Mouse (Mus musculus): Measurements from ENCODE around the gene Tmem59. TPM values are rescaled to one million over a fixed set of nuclear protein-coding genes. Genes with fewer than 3 reads are reported as not detected.
A peak's percentile ranks its signal among the peaks of the same experiment; 100 is the strongest.

Tmem59 gene
- 287 and 337 TPM in 2 replicates for polyA plus RNA-seq (2012; rRNA removed)

GRCm38 (mm10) chr4:107178182-107178829 is at the start of gene Tmem59:
Gene Tmem59, plus strand, starts transcription at chr4:107178399.
- DNase-seq (ENCODE audit: low spot score) = peak; percentile 96

- no peak for DNase-seq (ENCODE audit: low spot score)
Measured at GRCm38 (mm10) chr4:107129373-107129772, 48.8 kb upstream of the Tmem59 start.

GRCm38 (mm10) chr4:107130534-107130933 is 47.7 kb upstream of the Tmem59 start:
- no peak for DNase-seq (ENCODE audit: low spot score)

GRCm38 (mm10) chr4:107134891-107135290 is 43.3 kb upstream of the Tmem59 start:
- no peak for DNase-seq (ENCODE audit: low spot score)

- DNase-seq (ENCODE audit: low spot score) = no peak
Measured at GRCm38 (mm10) chr4:107135663-107136062, 42.5 kb upstream of the Tmem59 start.

- no peak for DNase-seq (ENCODE audit: low spot score)
Measured at GRCm38 (mm10) chr4:107136531-107136930, 41.7 kb upstream of the Tmem59 start.

GRCm38 (mm10) chr4:107138948-107139835 is 39.0 kb upstream of the Tmem59 start:
- no peak for DNase-seq (ENCODE audit: low spot score)

GRCm38 (mm10) chr4:107139836-107140631 is 38.2 kb upstream of the Tmem59 start:
- no peak for DNase-seq (ENCODE audit: low spot score)

GRCm38 (mm10) chr4:107143511-107143910 is 34.7 kb upstream of the Tmem59 start:
- no peak for DNase-seq (ENCODE audit: low spot score)

- DNase-seq (ENCODE audit: low spot score) = no peak
Measured at GRCm38 (mm10) chr4:107150991-107151390, 27.2 kb upstream of the Tmem59 start.

- no peak for DNase-seq (ENCODE audit: low spot score)
Measured at GRCm38 (mm10) chr4:107152571-107152970, 25.6 kb upstream of the Tmem59 start.

- no peak for DNase-seq (ENCODE audit: low spot score)
Measured at GRCm38 (mm10) chr4:107156983-107157401, 21.2 kb upstream of the Tmem59 start.

- DNase-seq (ENCODE audit: low spot score) = no peak
Measured at GRCm38 (mm10) chr4:107159166-107159773, 18.9 kb upstream of the Tmem59 start.

- no peak for DNase-seq (ENCODE audit: low spot score)
Measured at GRCm38 (mm10) chr4:107160181-107160580, 18.0 kb upstream of the Tmem59 start.

GRCm38 (mm10) chr4:107163341-107163740 is 14.9 kb upstream of the Tmem59 start:
- DNase-seq (ENCODE audit: low spot score) = no peak

GRCm38 (mm10) chr4:107163756-107164587 is 14.2 kb upstream of the Tmem59 start:
- no peak for DNase-seq (ENCODE audit: low spot score)

- no peak for DNase-seq (ENCODE audit: low spot score)
Measured at GRCm38 (mm10) chr4:107166700-107167099, 11.5 kb upstream of the Tmem59 start.

GRCm38 (mm10) chr4:107167798-107168197 is 10.4 kb upstream of the Tmem59 start:
- no peak for DNase-seq (ENCODE audit: low spot score)

- no peak for DNase-seq (ENCODE audit: low spot score)
Measured at GRCm38 (mm10) chr4:107177506-107177905, 693 bp upstream of the Tmem59 start.

- DNase-seq (ENCODE audit: low spot score) = peak; percentile 34
Measured at GRCm38 (mm10) chr4:107178830-107179490, 761 bp downstream of the Tmem59 start, which contains the start of gene Tceanc2. Gene Tceanc2, minus strand, starts transcription at chr4:107179116.
